Mouse (Mus musculus): ENCODE data around the gene Zkscan16. TPM values are rescaled to one million over a fixed set of nuclear protein-coding genes. Genes with fewer than 3 reads are reported as not detected.

Gene Zkscan16
- polyA plus RNA-seq, 1 experiment from 2014 or later = 2.0 TPM

- H3K27me3 ChIP-seq (replicated peaks; ENCODE audit: control insufficient read depth, insufficient read depth, low read length) = no peaks in the 10 kb centered on the region
- peak within 1 kb of the TSS; percentile 73 for H3K4me2 ChIP-seq (ENCODE audit: low read length)
- ATAC-seq = peak; percentile 66; the same call in 1 of the 2 replicates
- 3% methylated on average over 43 of the region's 43 CpGs for WGBS
- H3K9me3 ChIP-seq (ENCODE audit: control insufficient read depth, low read length) = no peaks in the 10 kb centered on the region
- H3K27ac ChIP-seq (ENCODE audit: low read depth, low read length) = peak within 1 kb of the TSS; percentile 99
- no peaks in the 10 kb centered on the region for H3K36me3 ChIP-seq (ENCODE audit: control insufficient read depth, insufficient read depth, low read length)
- H3K9ac ChIP-seq (ENCODE audit: low read depth, low read length) = peak within 1 kb of the TSS; percentile 99
- H3K4me3 ChIP-seq (ENCODE audit: low read length) = peak within 1 kb of the TSS; percentile 98
- H3K4me1 ChIP-seq (ENCODE audit: control insufficient read depth, insufficient read depth, low read depth, low read length) = peaks cover 14% of the 10 kb centered on the region
These were observed 30.6 kb upstream of the Zkscan16 start, which contains the start of gene Ecpas for GRCm38 (mm10) chr4:58912629-58913335. Gene Ecpas (minus strand): TSS chr4:58912749.

GRCm38 (mm10) chr4:58913336-58914026, 29.9 kb upstream of the Zkscan16 start:
- peaks cover 14% of the 10 kb centered on the region for H3K4me1 ChIP-seq (ENCODE audit: control insufficient read depth, insufficient read depth, low read depth, low read length)
- no peaks in the 10 kb centered on the region for H3K36me3 ChIP-seq (ENCODE audit: control insufficient read depth, insufficient read depth, low read length)
- WGBS = 53% methylated on average over 3 of the region's 3 CpGs
- peak overlapping the region; percentile 73 for H3K4me2 ChIP-seq (ENCODE audit: low read length)
- H3K9me3 ChIP-seq (ENCODE audit: control insufficient read depth, low read length) = no peaks in the 10 kb centered on the region
- no peaks in the 10 kb centered on the region for H3K27me3 ChIP-seq (replicated peaks; ENCODE audit: control insufficient read depth, insufficient read depth, low read length)
- ATAC-seq = no peak
- no peak overlapping the region for H3K9ac ChIP-seq (ENCODE audit: low read depth, low read length)
- H3K27ac ChIP-seq (ENCODE audit: low read depth, low read length) = no peak overlapping the region
- peak overlapping the region; percentile 98 for H3K4me3 ChIP-seq (ENCODE audit: low read length)

- no peaks in the 10 kb centered on the region for H3K27me3 ChIP-seq (replicated peaks; ENCODE audit: control insufficient read depth, insufficient read depth, low read length)
- H3K4me3 ChIP-seq (ENCODE audit: low read length) = no peak overlapping the region
- no peak for ATAC-seq
- no peak overlapping the region for H3K4me2 ChIP-seq (ENCODE audit: low read length)
- no peaks in the 10 kb centered on the region; the same call in 1 of the 2 replicates for H3K9me3 ChIP-seq (ENCODE audit: control insufficient read depth, low read length)
- 77% methylated on average over 8 of the region's 8 CpGs for WGBS
- no peak overlapping the region for H3K9ac ChIP-seq (ENCODE audit: low read depth, low read length)
- H3K4me1 ChIP-seq (ENCODE audit: control insufficient read depth, insufficient read depth, low read depth, low read length) = peaks cover 12% of the 10 kb centered on the region
- H3K27ac ChIP-seq (ENCODE audit: low read depth, low read length) = no peak overlapping the region
- no peaks in the 10 kb centered on the region for H3K36me3 ChIP-seq (ENCODE audit: control insufficient read depth, insufficient read depth, low read length)
These were observed 28.2 kb upstream of the Zkscan16 start for GRCm38 (mm10) chr4:58915081-58915826.

- Histone ChIP-seq H3K4me1 (ENCODE audit: control insufficient read depth, insufficient read depth, low read depth, low read length) (no peaks in the 10 kb centered on the region), H3K4me2 (ENCODE audit: low read length) (no peak overlapping the region), H3K27ac (ENCODE audit: low read depth, low read length) (no peak overlapping the region), H3K27me3 (replicated peaks; ENCODE audit: control insufficient read depth, insufficient read depth, low read length) (no peaks in the 10 kb centered on the region), H3K4me3 (ENCODE audit: low read length) (no peak overlapping the region), H3K36me3 (ENCODE audit: control insufficient read depth, insufficient read depth, low read length) (no peaks in the 10 kb centered on the region), H3K9ac (ENCODE audit: low read depth, low read length) (no peak overlapping the region), H3K9me3 (ENCODE audit: control insufficient read depth, low read length) (peaks cover 11% of the 10 kb centered on the region)
- ATAC-seq = no peak
- 82% methylated on average over 2 of the region's 2 CpGs for WGBS
These were observed 19.5 kb upstream of the Zkscan16 start for GRCm38 (mm10) chr4:58923933-58924332.

- no peak overlapping the region for H3K27ac ChIP-seq (ENCODE audit: low read depth, low read length)
- H3K9me3 ChIP-seq (ENCODE audit: control insufficient read depth, low read length) = peaks cover 11% of the 10 kb centered on the region
- WGBS = 52% methylated on average over 5 of the region's 5 CpGs
- H3K9ac ChIP-seq (ENCODE audit: low read depth, low read length) = no peak overlapping the region
- no peak overlapping the region for H3K4me2 ChIP-seq (ENCODE audit: low read length)
- H3K36me3 ChIP-seq (ENCODE audit: control insufficient read depth, insufficient read depth, low read length) = no peaks in the 10 kb centered on the region
- ATAC-seq = no peak
- H3K4me3 ChIP-seq (ENCODE audit: low read length) = no peak overlapping the region
- no peaks in the 10 kb centered on the region for H3K4me1 ChIP-seq (ENCODE audit: control insufficient read depth, insufficient read depth, low read depth, low read length)
- H3K27me3 ChIP-seq (replicated peaks; ENCODE audit: control insufficient read depth, insufficient read depth, low read length) = no peaks in the 10 kb centered on the region
These were observed 17.8 kb upstream of the Zkscan16 start for GRCm38 (mm10) chr4:58925664-58926063.

GRCm38 (mm10) chr4:58926120-58926519, 17.3 kb upstream of the Zkscan16 start:
- H3K9ac ChIP-seq (ENCODE audit: low read depth, low read length) = no peak overlapping the region
- ATAC-seq = no peak
- H3K9me3 ChIP-seq (ENCODE audit: control insufficient read depth, low read length) = peaks cover 11% of the 10 kb centered on the region
- no peaks in the 10 kb centered on the region for H3K36me3 ChIP-seq (ENCODE audit: control insufficient read depth, insufficient read depth, low read length)
- WGBS = 28% methylated on average over 2 of the region's 2 CpGs
- no peaks in the 10 kb centered on the region for H3K27me3 ChIP-seq (replicated peaks; ENCODE audit: control insufficient read depth, insufficient read depth, low read length)
- H3K27ac ChIP-seq (ENCODE audit: low read depth, low read length) = no peak overlapping the region
- H3K4me3 ChIP-seq (ENCODE audit: low read length) = no peak overlapping the region
- H3K4me1 ChIP-seq (ENCODE audit: control insufficient read depth, insufficient read depth, low read depth, low read length) = no peaks in the 10 kb centered on the region
- H3K4me2 ChIP-seq (ENCODE audit: low read length) = no peak overlapping the region

- Histone ChIP-seq H3K9me3 (ENCODE audit: control insufficient read depth, low read length) (peaks cover 11% of the 10 kb centered on the region), H3K9ac (ENCODE audit: low read depth, low read length) (no peak overlapping the region), H3K27ac (ENCODE audit: low read depth, low read length) (no peak overlapping the region), H3K27me3 (replicated peaks; ENCODE audit: control insufficient read depth, insufficient read depth, low read length) (no peaks in the 10 kb centered on the region), H3K36me3 (ENCODE audit: control insufficient read depth, insufficient read depth, low read length) (no peaks in the 10 kb centered on the region), H3K4me2 (ENCODE audit: low read length) (no peak overlapping the region), H3K4me1 (ENCODE audit: control insufficient read depth, insufficient read depth, low read depth, low read length) (no peaks in the 10 kb centered on the region), H3K4me3 (ENCODE audit: low read length) (no peak overlapping the region)
- WGBS = 65% methylated on average over 3 of the region's 3 CpGs
- ATAC-seq = no peak
These were observed 15.8 kb upstream of the Zkscan16 start for GRCm38 (mm10) chr4:58927661-58928060.

GRCm38 (mm10) chr4:58932541-58932940, 10.9 kb upstream of the Zkscan16 start:
- ATAC-seq = no peak
- peaks cover 7% of the 10 kb centered on the region for H3K4me1 ChIP-seq (ENCODE audit: control insufficient read depth, insufficient read depth, low read depth, low read length)
- no peak overlapping the region for H3K27ac ChIP-seq (ENCODE audit: low read depth, low read length)
- no peaks in the 10 kb centered on the region for H3K27me3 ChIP-seq (replicated peaks; ENCODE audit: control insufficient read depth, insufficient read depth, low read length)
- H3K4me3 ChIP-seq (ENCODE audit: low read length) = no peak overlapping the region
- no peak overlapping the region for H3K9ac ChIP-seq (ENCODE audit: low read depth, low read length)
- no peaks in the 10 kb centered on the region for H3K9me3 ChIP-seq (ENCODE audit: control insufficient read depth, low read length)
- no peak overlapping the region for H3K4me2 ChIP-seq (ENCODE audit: low read length)
- WGBS = 84% methylated on average over 6 of the region's 6 CpGs
- no peaks in the 10 kb centered on the region for H3K36me3 ChIP-seq (ENCODE audit: control insufficient read depth, insufficient read depth, low read length)

GRCm38 (mm10) chr4:58934308-58934707, 9.1 kb upstream of the Zkscan16 start:
- Histone ChIP-seq H3K4me1 (ENCODE audit: control insufficient read depth, insufficient read depth, low read depth, low read length) (peaks cover 7% of the 10 kb centered on the region), H3K9me3 (ENCODE audit: control insufficient read depth, low read length) (no peaks in the 10 kb centered on the region), H3K27me3 (replicated peaks; ENCODE audit: control insufficient read depth, insufficient read depth, low read length) (no peaks in the 10 kb centered on the region), H3K4me3 (ENCODE audit: low read length) (no peak overlapping the region), H3K36me3 (ENCODE audit: control insufficient read depth, insufficient read depth, low read length) (no peaks in the 10 kb centered on the region), H3K4me2 (ENCODE audit: low read length) (no peak overlapping the region), H3K9ac (ENCODE audit: low read depth, low read length) (no peak overlapping the region), H3K27ac (ENCODE audit: low read depth, low read length) (no peak overlapping the region)
- WGBS = 80% methylated on average over 4 of the region's 4 CpGs
- ATAC-seq = no peak

Data from hindbrain, embryonic 16.5 days (tissue).